Mouse (Mus musculus): ENCODE results near the gene Gkn2. TPM values are rescaled to one million over a fixed set of nuclear protein-coding genes. Genes with fewer than 3 reads are reported as not detected.

The Gkn2 gene
- total and polyA plus RNA-seq, 3 experiments = not detected

DNA sequence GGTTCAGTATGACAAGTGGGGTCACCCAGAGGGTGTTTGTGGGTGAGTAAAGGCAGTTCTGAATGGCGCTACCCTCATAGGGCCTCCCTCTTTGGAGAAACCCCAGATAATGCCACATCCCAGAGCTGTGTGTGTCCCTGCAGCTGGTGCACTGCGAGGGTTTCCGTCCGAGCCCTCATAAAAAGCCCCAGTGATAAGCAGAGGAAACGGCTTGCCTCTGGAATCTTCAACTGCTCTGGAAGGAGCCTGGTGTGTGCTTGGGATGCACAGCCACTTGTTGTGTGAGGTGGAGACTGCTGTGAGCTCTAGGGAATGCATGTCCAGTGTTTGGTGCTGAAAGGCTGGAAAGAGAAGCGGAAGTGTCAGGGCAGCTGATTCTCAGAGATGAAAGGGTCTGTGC, 28.3 kb downstream of the Gkn2 start:
- Histone ChIP-seq H3K4me1 (ENCODE audit: control insufficient read depth in 1 of 2, insufficient read depth in 2 of 2, low read length in 2 of 2) (peaks cover 0 to 16% of the 10 kb centered on the region in 2 experiments; a peak in 2 of 4 replicates), H3K4me3 (ENCODE audit: control insufficient read depth in 1 of 2, insufficient read depth in 1 of 2, low read depth in 2 of 2, low read length in 2 of 2) (no peak overlapping the region), H3K9ac (ENCODE audit: control insufficient read depth, low read depth, low read length, poor library complexity, severe bottlenecking) (no peak overlapping the region), H3K27me3 (ENCODE audit: control insufficient read depth in 1 of 2, insufficient read depth in 2 of 2, low read length in 2 of 2) (no peaks in the 10 kb centered on the region; a peak in 1 of 4 replicates), H3K79me2 (ENCODE audit: control insufficient read depth, insufficient read depth, low read length, poor library complexity) (no peaks in the 10 kb centered on the region), H3K36me3 (ENCODE audit: control insufficient read depth in 1 of 2, insufficient read depth in 2 of 2, low read length in 2 of 2) (peaks cover 0 to 4% of the 10 kb centered on the region in 2 experiments; a peak in 1 of 4 replicates), H3K27ac (ENCODE audit: control insufficient read depth, low read depth, low read length) (no peak overlapping the region), H3K9me3 (replicated peaks; ENCODE audit: insufficient read depth, low read length) (no peaks in the 10 kb centered on the region)
- TF ChIP-seq JUND (IDR thresholded peaks at IDR 0.05; ENCODE audit: low read depth, low read length) (no peak), ZC3H11A (IDR thresholded peaks at IDR 0.05; ENCODE audit: low read depth, low read length) (no peak), MEF2A (IDR thresholded peaks at IDR 0.05; ENCODE audit: extremely low read depth, insufficient replicate concordance, low read depth, low read length, poor library complexity, severe bottlenecking) (no peak), BHLHE40 (IDR thresholded peaks at IDR 0.05; ENCODE audit: borderline replicate concordance, low read depth, low read length) (no peak), UBTF (IDR thresholded peaks at IDR 0.05; ENCODE audit: borderline replicate concordance, insufficient read depth, low read depth, low read length) (no peak), EP300 (IDR thresholded peaks at IDR 0.05; ENCODE audit: low read depth in 1 of 2, low read length in 2 of 2) (no peak), CHD1 (IDR thresholded peaks at IDR 0.05; ENCODE audit: low read depth, low read length) (no peak), MAFK (IDR thresholded peaks at IDR 0.05; ENCODE audit: borderline replicate concordance, low read depth, low read length) (no peak), POLR2AphosphoS2 (IDR thresholded peaks at IDR 0.05; ENCODE audit: low read length) (no peak), SIN3A (IDR thresholded peaks at IDR 0.05; ENCODE audit: low read length) (no peak), ZKSCAN1 (IDR thresholded peaks at IDR 0.05; ENCODE audit: low read depth, low read length) (no peak), SMC3 (IDR thresholded peaks at IDR 0.05; ENCODE audit: low read depth, low read length) (no peak)
- no peak for DNase-seq (ENCODE audit: low read depth, low spot score)

DNA sequence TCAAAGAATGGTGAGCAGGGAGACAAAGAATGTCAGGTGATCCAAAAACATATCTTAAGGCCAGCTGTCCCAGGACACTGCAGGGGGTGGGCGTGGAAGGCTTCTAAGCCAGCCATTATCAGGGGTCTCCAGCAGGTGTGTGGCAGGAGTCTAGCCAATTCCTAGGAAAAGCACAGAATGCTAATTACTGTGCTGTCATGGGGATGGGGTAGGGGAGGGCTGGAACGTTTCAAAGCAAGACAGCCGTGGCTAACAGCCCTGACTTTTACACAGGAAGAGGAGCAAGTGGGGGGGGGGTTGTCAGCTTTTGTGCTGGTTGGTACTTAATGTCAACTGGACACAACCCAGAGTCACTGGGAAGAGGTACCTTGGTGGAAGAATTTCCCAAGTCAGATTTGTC, 38.9 kb downstream of the Gkn2 start:
- no peak for TF ChIP-seq JUND (IDR thresholded peaks at IDR 0.05; ENCODE audit: low read depth, low read length)
- no peak for TF ChIP-seq GATA1 (IDR thresholded peaks at IDR 0.05; ENCODE audit: low read depth, low read length)
- TF ChIP-seq POLR2AphosphoS5 (IDR thresholded peaks at IDR 0.05; ENCODE audit: borderline replicate concordance, low read depth, low read length) = no peak
- no peaks in the 10 kb centered on the region for H3K9me3 ChIP-seq (replicated peaks; ENCODE audit: insufficient read depth, low read length)
- H3K36me3 ChIP-seq (ENCODE audit: control insufficient read depth in 1 of 2, insufficient read depth in 2 of 2, low read length in 2 of 2) = no peaks in the 10 kb centered on the region
- peaks cover 0 to 8% of the 10 kb centered on the region in 2 experiments; a peak in 2 of 4 replicates for H3K4me1 ChIP-seq (ENCODE audit: control insufficient read depth in 1 of 2, insufficient read depth in 2 of 2, low read length in 2 of 2)
- DNase-seq (ENCODE audit: low read depth, low spot score) = no peak
- no peak overlapping the region for H3K4me3 ChIP-seq (ENCODE audit: control insufficient read depth in 1 of 2, insufficient read depth in 1 of 2, low read depth in 2 of 2, low read length in 2 of 2)
- H3K27ac ChIP-seq (ENCODE audit: control insufficient read depth, low read depth, low read length) = no peak overlapping the region
- no peak overlapping the region for H3K9ac ChIP-seq (ENCODE audit: control insufficient read depth, low read depth, low read length, poor library complexity, severe bottlenecking)
- no peaks in the 10 kb centered on the region for H3K79me2 ChIP-seq (ENCODE audit: control insufficient read depth, insufficient read depth, low read length, poor library complexity)
- H3K27me3 ChIP-seq (ENCODE audit: control insufficient read depth in 1 of 2, insufficient read depth in 2 of 2, low read length in 2 of 2) = peaks cover 3 to 10% of the 10 kb centered on the region in 2 experiments

GRCm38 (mm10) chr6:87422304-87422703, 49.1 kb downstream of the Gkn2 start:
- TF ChIP-seq SIN3A (IDR thresholded peaks at IDR 0.05; ENCODE audit: low read length) (no peak), ZMIZ1 (IDR thresholded peaks at IDR 0.05; ENCODE audit: low read depth, low read length) (no peak), POLR2AphosphoS2 (IDR thresholded peaks at IDR 0.05; ENCODE audit: low read length) (no peak), POLR2A (IDR thresholded peaks at IDR 0.05; ENCODE audit: control insufficient read depth in 1 of 2, insufficient read depth in 1 of 2, low read depth in 1 of 2, low read length in 2 of 2, poor library complexity in 1 of 2) (no peak), ZC3H11A (IDR thresholded peaks at IDR 0.05; ENCODE audit: low read depth, low read length) (no peak), TCF12 (IDR thresholded peaks at IDR 0.05; ENCODE audit: low read depth, low read length) (no peak)
- H3K9ac ChIP-seq (ENCODE audit: control insufficient read depth, low read depth, low read length, poor library complexity, severe bottlenecking) = no peak overlapping the region
- no peaks in the 10 kb centered on the region for H3K9me3 ChIP-seq (replicated peaks; ENCODE audit: insufficient read depth, low read length)
- peaks cover 0 to 2% of the 10 kb centered on the region in 2 experiments; a peak in 2 of 4 replicates for H3K36me3 ChIP-seq (ENCODE audit: control insufficient read depth in 1 of 2, insufficient read depth in 2 of 2, low read length in 2 of 2)
- H3K4me1 ChIP-seq (ENCODE audit: control insufficient read depth in 1 of 2, insufficient read depth in 2 of 2, low read length in 2 of 2) = peaks cover 0 to 7% of the 10 kb centered on the region in 2 experiments; a peak in 2 of 4 replicates
- peaks cover 2 to 8% of the 10 kb centered on the region in 2 experiments; a peak in 2 of 4 replicates for H3K27me3 ChIP-seq (ENCODE audit: control insufficient read depth in 1 of 2, insufficient read depth in 2 of 2, low read length in 2 of 2)
- no peaks in the 10 kb centered on the region for H3K79me2 ChIP-seq (ENCODE audit: control insufficient read depth, insufficient read depth, low read length, poor library complexity)
- H3K27ac ChIP-seq (ENCODE audit: control insufficient read depth, low read depth, low read length) = no peak overlapping the region
- H3K4me3 ChIP-seq (ENCODE audit: control insufficient read depth in 1 of 2, insufficient read depth in 1 of 2, low read depth in 2 of 2, low read length in 2 of 2) = no peak overlapping the region
- no peak for DNase-seq (ENCODE audit: low read depth, low spot score)

Measured in MEL (cell line).